Mouse (Mus musculus) layer of hippocampus, adult 2 months (tissue): ENCODE measurements around the gene Gm45021. TPM values are rescaled to one million over a fixed set of nuclear protein-coding genes. Genes with fewer than 3 reads are reported as not detected.

Experiments used
- DNase-seq, 2 experiments: peaks; one replicate each; pipeline ENCODE4 v3.0.0; 2022; ENCODE audit warnings: low spot score in 2 of 2
- H3K27ac ChIP-seq: fragments of 200-600 bp; 2 replicates; pipeline ENCODE4 v1.8.1; 2022
- H3K4me3 ChIP-seq: fragments of 200-600 bp; 2 replicates; pipeline ENCODE4 v1.8.1; 2022; ENCODE audit warnings: mild to moderate bottlenecking
- CTCF ChIP-seq: fragments of 200-600 bp; conservative IDR thresholded peaks from 2 replicates; pipeline ENCODE4 v1.8.1; 2022; ENCODE audit warnings: antibody characterized with exemption, mild to moderate bottlenecking, moderate library complexity
- total RNA-seq, 2 experiments: library from RNA; stranded (reverse); gene quantifications; 2 replicates each; pipeline ENCODE4 v1.2.3; 2021

Gm45021 gene
- total RNA-seq, 2 experiments from 2014 or later, result not detected

DNA sequence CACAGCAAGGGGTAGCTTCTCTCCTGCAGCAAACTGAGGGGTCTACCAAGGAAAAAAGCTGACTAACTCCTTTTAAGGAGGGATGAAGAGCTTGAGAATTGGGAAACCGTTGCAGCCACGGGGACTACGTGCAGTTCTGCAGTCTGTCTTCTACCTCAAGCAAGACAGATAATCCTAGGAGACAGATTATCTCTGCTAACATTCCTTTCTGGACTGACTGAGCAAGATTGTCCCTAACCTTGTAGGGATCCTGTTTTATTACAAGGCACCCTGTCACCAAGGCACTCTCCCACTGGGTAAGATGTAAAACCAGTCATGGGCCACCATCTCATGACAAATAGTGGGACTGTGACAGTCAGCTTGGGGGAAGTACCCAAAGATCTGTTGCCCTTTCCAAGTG is 8.2 kb upstream of the Gm45021 start:
- no peak for DNase-seq
- no peak for TF ChIP-seq CTCF
- H3K4me3 ChIP-seq, result no peak overlapping the region
- H3K27ac ChIP-seq, result no peak overlapping the region

DNA sequence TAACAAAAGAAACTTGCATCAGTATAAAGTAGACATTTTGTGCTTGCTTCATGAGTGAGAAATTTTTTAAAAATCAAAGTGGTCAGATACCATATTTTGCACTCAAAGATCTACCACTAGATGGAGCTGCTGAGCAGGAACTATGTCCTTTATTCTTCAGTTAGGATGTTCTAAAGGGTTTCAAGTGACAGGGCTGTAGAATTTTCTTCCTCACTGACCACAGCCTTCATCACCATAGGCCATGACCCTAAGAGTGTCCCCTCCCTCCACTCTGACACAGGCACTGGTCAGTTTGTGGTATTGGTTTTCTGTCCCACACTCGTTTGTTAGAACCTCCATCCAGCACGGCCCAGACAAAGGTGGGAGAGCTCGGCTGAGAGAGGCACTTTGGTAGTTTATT is 7.4 kb upstream of the Gm45021 start:
- DNase-seq, result peak; percentile 32 to 61
- peak; percentile 97 for TF ChIP-seq CTCF
- H3K4me3 ChIP-seq, result no peak overlapping the region
- H3K27ac ChIP-seq, result no peak overlapping the region

DNA sequence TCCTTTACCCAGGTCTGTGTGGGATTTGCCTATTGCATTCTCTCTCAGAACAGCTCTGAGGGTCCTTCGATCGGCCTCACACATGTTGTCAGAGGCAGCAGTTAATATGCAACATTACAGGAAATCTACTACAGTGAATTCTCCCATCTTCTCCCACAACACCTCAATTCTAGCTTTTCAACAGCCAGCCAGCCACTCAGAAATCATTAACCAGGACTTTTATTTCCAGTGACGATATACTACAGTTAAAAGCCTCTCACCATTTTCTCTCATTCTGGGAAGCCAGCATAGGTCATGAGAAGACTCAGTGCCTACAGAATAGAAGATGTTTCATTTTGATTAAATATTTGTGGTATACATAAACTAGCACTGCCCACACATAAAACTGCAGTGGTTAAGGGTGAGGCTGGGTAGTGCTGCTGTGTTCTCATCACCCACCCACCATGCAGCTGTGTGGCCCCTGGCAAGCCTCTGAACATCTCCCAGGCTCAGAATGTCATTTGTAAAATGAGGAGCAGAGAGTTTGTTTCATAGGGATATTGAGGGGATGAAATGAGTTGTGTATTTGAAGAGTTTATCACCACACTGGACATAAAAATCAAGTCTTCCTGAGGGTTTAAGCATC is 1.9 kb downstream of the Gm45021 start:
- TF ChIP-seq CTCF, result no peak
- no peak overlapping the region for H3K27ac ChIP-seq
- no peak for DNase-seq
- H3K4me3 ChIP-seq, result no peak overlapping the region

DNA sequence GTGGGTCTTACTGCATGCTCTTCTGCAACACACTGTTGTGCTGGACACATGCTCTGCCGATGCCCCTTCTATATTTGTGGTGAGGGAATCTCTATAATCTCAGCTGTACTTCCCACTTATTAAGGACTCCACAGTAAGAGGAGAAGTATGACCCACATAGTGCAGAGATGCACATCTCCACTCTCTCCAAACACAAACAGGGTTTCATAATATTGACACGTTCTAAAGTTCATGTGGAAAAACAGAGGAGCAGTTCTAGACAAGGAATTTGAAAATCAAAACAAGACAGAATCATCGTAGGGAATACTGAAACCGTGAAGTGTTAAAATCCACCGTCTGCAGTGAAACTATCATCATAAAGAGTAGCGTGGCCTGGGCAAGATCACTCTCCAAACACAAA is 2.5 kb downstream of the Gm45021 start:
- DNase-seq, result no peak
- TF ChIP-seq CTCF, result no peak
- Histone ChIP-seq H3K4me3 (no peak overlapping the region), H3K27ac (no peak overlapping the region)

DNA sequence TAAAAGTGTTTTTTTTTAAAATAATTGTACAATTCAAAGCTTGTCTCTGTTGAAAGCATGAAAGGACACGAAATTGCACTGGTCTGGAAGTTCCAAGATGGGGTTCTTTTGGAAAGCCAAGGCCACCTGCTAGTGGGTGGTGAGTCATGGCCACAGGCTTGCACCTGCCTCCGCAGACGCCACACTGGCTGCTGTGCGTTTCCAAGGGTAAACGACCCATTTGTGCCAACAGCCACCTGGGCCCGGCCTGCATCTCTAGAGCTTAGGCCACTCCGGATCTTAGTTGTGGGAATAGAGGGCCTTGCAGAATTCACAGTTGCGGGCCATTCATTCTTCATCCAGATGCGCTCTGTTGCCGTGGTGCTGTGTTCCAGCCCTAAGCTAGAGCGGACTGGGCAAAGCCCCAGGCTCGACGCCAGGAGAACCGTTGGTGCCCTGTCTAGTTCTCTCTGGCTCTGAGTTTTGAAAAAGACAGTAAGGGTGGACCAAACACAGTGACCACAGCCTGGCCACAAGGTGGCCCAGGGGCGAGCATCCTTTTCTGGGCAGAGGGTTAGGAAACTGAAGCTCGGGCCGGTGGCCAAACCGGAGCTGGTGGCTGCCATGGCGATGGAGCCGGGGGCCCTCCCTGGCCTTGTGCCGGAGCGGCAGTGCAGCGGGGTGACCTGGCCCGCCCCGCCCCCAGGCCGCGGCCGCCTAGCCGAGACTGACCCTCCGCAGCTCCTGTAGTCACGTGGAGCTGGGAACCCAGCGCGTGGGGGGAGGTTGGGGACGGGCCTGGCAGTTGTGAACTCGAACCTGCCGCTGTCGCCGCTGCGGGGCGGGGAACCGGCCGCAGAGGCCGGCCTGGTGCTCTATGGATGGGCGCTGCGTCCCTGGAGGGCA is 4.0 kb downstream of the Gm45021 start, which contains the start of the genes Repin1 and Gm44965:
Gene Repin1, plus strand, starts transcription at position 726 of the 885 bp plus-strand sequence.
Gene Gm44965, plus strand, starts transcription at position 784 of the 885 bp plus-strand sequence.
- peak; percentile 86 to 93 for DNase-seq
- Histone ChIP-seq H3K27ac (peak within 1 kb of the TSS; percentile 99), H3K4me3 (peak within 1 kb of the TSS; percentile 87)
- peak; percentile 75 for TF ChIP-seq CTCF

DNA sequence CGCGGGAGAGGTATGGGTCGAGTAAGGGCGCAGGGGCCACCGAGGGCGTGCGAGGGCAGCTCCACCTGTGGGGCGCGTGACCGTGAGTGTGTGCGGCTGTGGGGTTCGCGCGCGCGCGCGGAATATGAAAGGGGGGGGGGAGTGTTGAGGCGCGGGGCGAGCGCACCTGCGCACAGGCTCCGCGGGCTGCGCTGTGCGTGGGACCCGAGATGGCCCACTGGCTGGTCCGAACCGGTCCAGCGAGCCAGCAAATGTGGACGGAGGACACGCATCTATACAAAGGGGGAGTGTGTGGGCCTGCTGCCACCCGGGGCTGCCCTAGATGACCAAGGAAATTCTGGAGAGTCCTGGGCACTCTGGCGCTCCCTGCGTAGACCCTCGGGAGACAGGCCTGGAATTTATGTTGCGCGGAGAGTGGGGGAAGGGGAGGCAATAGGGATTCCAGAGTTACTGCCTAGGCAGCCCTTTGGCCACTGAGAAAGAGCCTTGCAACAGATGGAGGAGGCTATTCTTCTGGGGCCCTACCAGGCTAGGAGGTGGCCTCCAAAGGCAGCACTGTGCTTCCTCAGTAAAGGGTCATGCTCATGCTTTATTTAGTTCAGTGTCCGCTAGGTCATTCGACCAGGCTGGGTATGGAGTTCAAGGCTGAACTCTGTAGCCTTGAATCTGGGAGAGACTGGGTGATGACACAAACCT is 4.8 kb downstream of the Gm45021 start:
- Histone ChIP-seq H3K4me3 (peak overlapping the region; percentile 87), H3K27ac (peak overlapping the region; percentile 99)
- no peak for TF ChIP-seq CTCF
- peak in 1 of 2 experiments; percentile 39 for DNase-seq

DNA sequence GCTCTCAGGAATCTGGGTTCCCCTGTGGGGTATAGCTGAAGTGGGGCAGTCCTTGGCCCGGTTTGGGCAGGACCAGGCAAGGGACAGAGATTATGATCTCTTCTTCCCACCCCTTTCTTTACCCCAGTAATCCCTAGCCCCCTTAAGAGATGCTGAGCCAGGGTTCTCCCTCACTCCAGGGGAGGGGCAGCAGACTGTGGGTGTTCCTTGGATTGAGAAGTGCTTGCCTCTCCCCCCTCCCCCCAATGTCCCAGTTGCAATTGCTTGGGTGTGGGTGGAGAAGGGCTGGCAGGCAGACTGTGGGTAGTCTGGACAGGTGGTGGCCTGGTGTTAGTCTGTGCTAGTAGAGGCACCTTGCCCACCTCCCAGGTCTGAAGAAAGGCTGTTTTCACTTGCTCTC is 5.9 kb downstream of the Gm45021 start:
- no peak for DNase-seq
- no peak for TF ChIP-seq CTCF
- Histone ChIP-seq H3K27ac (peak overlapping the region; percentile 99), H3K4me3 (peak overlapping the region; percentile 87)

DNA sequence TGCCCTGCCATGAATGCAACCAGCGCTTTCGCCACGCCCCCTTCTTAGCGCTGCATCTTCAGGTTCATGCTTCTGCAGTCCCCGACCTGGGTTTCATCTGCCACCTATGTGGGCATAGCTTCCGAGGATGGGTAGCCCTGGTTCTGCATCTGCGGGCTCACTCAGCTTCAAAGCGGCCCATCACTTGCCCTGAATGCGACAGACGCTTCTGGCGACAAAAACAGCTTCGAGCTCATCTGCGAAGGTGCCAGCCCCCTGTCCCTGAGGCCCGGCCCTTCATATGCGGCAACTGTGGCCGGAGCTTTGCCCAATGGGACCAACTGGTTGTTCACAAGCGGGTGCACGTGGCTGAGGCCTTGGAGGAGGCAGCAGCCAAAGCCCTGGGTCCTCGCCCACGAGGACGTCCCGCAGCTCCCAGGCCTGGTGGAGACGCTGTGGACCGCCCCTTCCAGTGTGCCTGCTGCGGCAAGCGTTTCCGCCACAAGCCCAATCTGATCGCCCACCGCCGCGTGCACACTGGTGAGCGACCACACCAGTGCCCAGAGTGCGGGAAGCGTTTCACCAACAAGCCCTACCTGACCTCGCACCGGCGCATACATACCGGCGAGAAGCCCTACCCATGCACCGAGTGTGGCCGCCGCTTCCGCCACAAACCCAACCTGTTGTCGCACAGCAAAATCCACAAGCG is 7.3 kb downstream of the Gm45021 start:
- TF ChIP-seq CTCF, result no peak
- DNase-seq, result no peak
- Histone ChIP-seq H3K4me3 (no peak overlapping the region), H3K27ac (no peak overlapping the region)

DNA sequence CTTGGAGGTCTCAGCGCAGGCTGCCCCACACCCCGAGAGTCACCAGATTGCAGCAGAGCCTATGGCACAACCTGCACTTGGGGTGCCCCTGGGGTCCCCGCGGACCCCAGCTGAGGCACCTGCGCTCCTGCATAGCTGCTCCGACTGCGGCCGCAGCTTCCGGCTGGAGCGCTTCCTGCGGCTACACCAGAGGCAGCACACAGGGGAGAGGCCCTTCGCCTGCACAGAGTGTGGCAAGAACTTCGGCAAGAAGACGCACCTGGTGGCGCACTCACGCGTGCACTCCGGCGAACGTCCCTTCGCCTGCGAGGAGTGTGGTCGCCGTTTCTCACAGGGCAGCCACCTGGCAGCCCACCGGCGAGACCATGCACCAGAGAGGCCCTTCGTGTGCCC is 7.8 kb downstream of the Gm45021 start:
- no peak for DNase-seq
- TF ChIP-seq CTCF, result no peak
- Histone ChIP-seq H3K4me3 (no peak overlapping the region), H3K27ac (no peak overlapping the region)

DNA sequence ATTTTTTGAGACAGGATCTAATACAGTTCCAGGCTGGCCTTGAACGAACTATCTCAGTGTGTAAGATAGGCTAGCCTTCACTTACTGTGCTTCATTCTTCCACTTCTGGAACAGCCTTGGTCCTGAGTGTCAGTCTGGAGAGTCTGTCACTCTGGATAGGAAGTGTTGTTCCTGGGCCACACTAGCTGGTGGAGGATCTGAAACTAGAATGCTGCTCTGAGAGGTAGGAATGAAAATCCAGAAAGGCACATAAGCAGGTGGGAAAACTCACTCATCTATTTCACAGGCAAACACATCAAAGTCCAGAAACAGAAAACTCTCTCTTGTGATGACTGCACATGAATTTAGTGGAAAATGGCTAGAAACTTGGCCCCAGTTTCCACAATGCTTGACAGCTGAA is 11.2 kb downstream of the Gm45021 start:
- H3K4me3 ChIP-seq, result no peak overlapping the region
- H3K27ac ChIP-seq, result peak overlapping the region; percentile 97
- DNase-seq, result no peak
- no peak for TF ChIP-seq CTCF

DNA sequence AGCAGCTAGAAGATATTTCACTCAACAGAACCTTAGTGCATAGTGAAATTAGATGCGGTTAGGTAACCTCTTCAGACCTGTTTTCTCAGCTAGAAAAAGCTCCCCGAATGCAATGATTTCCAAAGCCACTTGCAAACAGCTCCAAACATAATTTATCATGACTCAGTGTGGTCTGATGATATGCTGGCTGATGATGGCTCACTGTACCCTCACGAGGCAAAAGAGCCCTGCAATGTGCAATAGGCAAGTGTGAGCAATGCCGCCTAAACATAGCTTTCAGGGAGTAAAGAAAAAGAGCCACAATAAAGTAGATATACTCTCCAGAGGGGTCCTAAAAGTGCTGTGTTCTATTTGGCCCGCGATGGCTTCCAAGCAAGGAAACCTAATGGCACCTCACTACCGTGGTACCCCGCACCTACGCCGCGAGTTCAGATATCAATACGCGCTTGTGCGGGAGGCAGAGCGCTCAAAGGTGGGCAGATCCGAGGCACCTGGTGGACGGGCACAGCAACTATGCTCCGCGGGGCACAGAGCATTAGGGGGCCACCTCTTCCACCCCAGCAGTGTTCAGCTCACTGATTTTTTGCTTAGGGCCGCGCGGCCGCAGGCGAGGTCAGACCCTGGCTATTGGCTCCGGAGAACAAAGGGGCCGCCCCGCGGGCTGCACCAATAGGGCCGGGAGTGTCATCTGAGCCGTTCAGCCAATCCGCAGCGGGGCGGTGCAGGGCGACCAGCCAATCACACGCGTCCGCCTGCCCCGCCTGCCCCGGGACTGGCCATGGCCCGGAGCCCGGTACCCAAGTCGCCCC is 12.1 kb downstream of the Gm45021 start, which contains the start of gene Zfp775:
Gene Zfp775, plus strand, starts transcription at position 793 of the 809 bp plus-strand sequence.
- peak; percentile 37 for TF ChIP-seq CTCF
- DNase-seq, result peak; percentile 93 to 95
- H3K27ac ChIP-seq, result peak within 1 kb of the TSS; percentile 97
- H3K4me3 ChIP-seq, result peak within 1 kb of the TSS; percentile 89
